Mouse (Mus musculus): Measurements from ENCODE around the gene Gm45213. TPM values are rescaled to one million over a fixed set of nuclear protein-coding genes. Genes with fewer than 3 reads are reported as not detected.

The Gm45213 gene
- total and polyA plus RNA-seq, 3 experiments = not detected

DNA sequence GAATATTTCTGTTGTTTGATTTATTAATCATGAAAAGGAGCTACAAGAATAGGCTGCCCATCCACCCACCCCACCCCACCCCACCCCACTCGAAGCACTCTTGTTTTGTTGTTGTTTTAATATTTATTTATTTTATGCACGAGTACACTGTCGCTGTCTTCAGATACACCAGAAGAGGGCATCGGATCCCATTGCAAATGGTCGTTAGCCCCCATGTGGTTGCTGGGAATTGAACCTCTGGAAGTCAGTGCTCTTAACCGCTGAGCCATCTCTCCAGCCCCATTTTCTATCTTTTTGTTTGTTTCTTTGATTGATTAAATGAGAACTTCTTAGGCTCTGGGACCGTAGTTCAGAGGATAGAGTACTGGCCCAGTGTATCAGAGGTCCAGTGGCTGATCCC, 64.5 kb downstream of the Gm45213 start:
- TF ChIP-seq TAL1 (conservative IDR thresholded peaks at IDR 0.05; ENCODE audit: low read depth, low read length) (no peak), POLR2AphosphoS5 (IDR thresholded peaks at IDR 0.05; ENCODE audit: insufficient replicate concordance, low read depth, low read length) (no peak), GATA1 (IDR thresholded peaks at IDR 0.05; ENCODE audit: borderline replicate concordance, low read length) (no peak), CTCF (IDR thresholded peaks at IDR 0.05; ENCODE audit: low read depth, low read length) (no peak), GATA2 (IDR thresholded peaks at IDR 0.05; ENCODE audit: borderline replicate concordance, low read depth, low read length) (no peak)
- Histone ChIP-seq H3K4me1 (ENCODE audit: insufficient read depth, low read depth, low read length) (peaks cover 49% of the 10 kb centered on the region), H3K4me3 (ENCODE audit: low read depth, low read length) (no peak overlapping the region), H3K36me3 (replicated peaks) (peaks cover 2% of the 10 kb centered on the region), H3K9me3 (replicated peaks) (no peaks in the 10 kb centered on the region), H3K27me3 (ENCODE audit: insufficient read depth, low read length) (peaks cover 33% of the 10 kb centered on the region)
- DNase-seq (ENCODE audit: low spot score) (no peak), ATAC-seq (ENCODE audit: extremely low read depth, insufficient number of reproducible peaks, low FRiP score, poor library complexity, severe bottlenecking) (no peak)

GRCm38 (mm10) chr7:66108961-66109854, 65.8 kb downstream of the Gm45213 start, which contains the start of gene Chsy1:
Gene Chsy1 (plus strand): TSS chr7:66109515.
- Histone ChIP-seq H3K4me3 (ENCODE audit: low read depth, low read length) (peak within 1 kb of the TSS; percentile 84), H3K9me3 (replicated peaks) (no peaks in the 10 kb centered on the region), H3K27me3 (ENCODE audit: insufficient read depth, low read length) (peaks cover 22% of the 10 kb centered on the region), H3K4me1 (ENCODE audit: insufficient read depth, low read depth, low read length) (peaks cover 59% of the 10 kb centered on the region), H3K36me3 (replicated peaks) (peaks cover 3% of the 10 kb centered on the region)
- ATAC-seq (ENCODE audit: extremely low read depth, insufficient number of reproducible peaks, low FRiP score, poor library complexity, severe bottlenecking) = 0 out of 2 replicates have a peak, but pooled peaks have one; percentile 16
- TF ChIP-seq GATA1 (IDR thresholded peaks at IDR 0.05; ENCODE audit: borderline replicate concordance, low read length) = no peak
- TF ChIP-seq TAL1 (conservative IDR thresholded peaks at IDR 0.05; ENCODE audit: low read depth, low read length) = no peak
- no peak for TF ChIP-seq POLR2AphosphoS5 (IDR thresholded peaks at IDR 0.05; ENCODE audit: insufficient replicate concordance, low read depth, low read length)
- no peak for TF ChIP-seq GATA2 (IDR thresholded peaks at IDR 0.05; ENCODE audit: borderline replicate concordance, low read depth, low read length)
- TF ChIP-seq CTCF (IDR thresholded peaks at IDR 0.05; ENCODE audit: low read depth, low read length) = no peak
- peak; percentile 81 for DNase-seq (ENCODE audit: low spot score)

DNA sequence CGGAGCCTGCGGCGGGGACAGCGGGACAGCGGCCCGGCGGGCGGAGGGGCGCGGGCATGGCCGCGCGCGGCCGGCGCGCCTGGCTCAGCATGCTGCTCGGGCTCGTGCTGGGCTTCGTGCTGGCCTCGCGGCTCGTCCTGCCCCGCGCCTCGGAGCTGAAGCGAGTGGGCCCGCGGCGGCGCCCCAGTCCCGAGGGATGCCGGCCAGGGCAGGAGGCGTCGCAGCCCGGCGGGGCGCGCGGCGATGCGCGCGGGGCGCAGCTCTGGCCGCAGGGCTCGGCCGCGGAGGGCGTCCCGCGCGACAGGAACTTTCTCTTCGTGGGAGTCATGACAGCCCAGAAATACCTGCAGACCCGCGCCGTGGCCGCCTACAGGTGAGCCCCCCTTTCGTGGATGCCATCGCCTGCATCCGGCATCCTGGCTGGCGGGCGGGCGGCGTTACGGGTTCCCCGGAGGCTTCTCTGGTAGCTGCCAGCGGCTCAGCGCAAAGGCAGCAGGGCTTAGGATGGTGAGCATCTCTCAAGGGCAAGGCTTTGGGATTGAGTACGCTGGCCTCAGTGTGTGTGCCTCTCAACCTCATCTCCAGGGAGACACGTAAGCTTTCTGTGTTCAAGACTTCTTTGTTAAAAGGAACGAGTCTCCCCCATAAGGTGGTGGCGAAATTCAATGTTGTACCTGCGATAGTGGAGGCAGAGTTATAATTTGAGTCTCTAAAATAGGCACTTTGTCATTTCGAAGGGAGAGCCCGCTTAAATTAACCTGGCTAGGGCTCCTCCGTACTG, 66.6 kb downstream of the Gm45213 start:
- ATAC-seq (ENCODE audit: extremely low read depth, insufficient number of reproducible peaks, low FRiP score, poor library complexity, severe bottlenecking) (no peak), DNase-seq (ENCODE audit: low spot score) (peak; percentile 33)
- no peak for TF ChIP-seq GATA1 (IDR thresholded peaks at IDR 0.05; ENCODE audit: borderline replicate concordance, low read length)
- TF ChIP-seq CTCF (IDR thresholded peaks at IDR 0.05; ENCODE audit: low read depth, low read length) = no peak
- TF ChIP-seq TAL1 (conservative IDR thresholded peaks at IDR 0.05; ENCODE audit: low read depth, low read length) = no peak
- TF ChIP-seq POLR2AphosphoS5 (IDR thresholded peaks at IDR 0.05; ENCODE audit: insufficient replicate concordance, low read depth, low read length) = no peak
- no peak for TF ChIP-seq GATA2 (IDR thresholded peaks at IDR 0.05; ENCODE audit: borderline replicate concordance, low read depth, low read length)
- Histone ChIP-seq H3K9me3 (replicated peaks) (no peaks in the 10 kb centered on the region), H3K4me1 (ENCODE audit: insufficient read depth, low read depth, low read length) (peaks cover 67% of the 10 kb centered on the region), H3K36me3 (replicated peaks) (peaks cover 11% of the 10 kb centered on the region), H3K27me3 (ENCODE audit: insufficient read depth, low read length) (peaks cover 18% of the 10 kb centered on the region), H3K4me3 (ENCODE audit: low read depth, low read length) (peak overlapping the region; percentile 84)

GRCm38 (mm10) chr7:66110636-66111112, 67.3 kb downstream of the Gm45213 start:
- Histone ChIP-seq H3K9me3 (replicated peaks) (no peaks in the 10 kb centered on the region), H3K27me3 (ENCODE audit: insufficient read depth, low read length) (peaks cover 12% of the 10 kb centered on the region), H3K36me3 (replicated peaks) (peaks cover 11% of the 10 kb centered on the region), H3K4me1 (ENCODE audit: insufficient read depth, low read depth, low read length) (peaks cover 74% of the 10 kb centered on the region), H3K4me3 (ENCODE audit: low read depth, low read length) (peak overlapping the region; percentile 84)
- no peak for ATAC-seq (ENCODE audit: extremely low read depth, insufficient number of reproducible peaks, low FRiP score, poor library complexity, severe bottlenecking)
- no peak for TF ChIP-seq CTCF (IDR thresholded peaks at IDR 0.05; ENCODE audit: low read depth, low read length)
- no peak for DNase-seq (ENCODE audit: low spot score)

DNA sequence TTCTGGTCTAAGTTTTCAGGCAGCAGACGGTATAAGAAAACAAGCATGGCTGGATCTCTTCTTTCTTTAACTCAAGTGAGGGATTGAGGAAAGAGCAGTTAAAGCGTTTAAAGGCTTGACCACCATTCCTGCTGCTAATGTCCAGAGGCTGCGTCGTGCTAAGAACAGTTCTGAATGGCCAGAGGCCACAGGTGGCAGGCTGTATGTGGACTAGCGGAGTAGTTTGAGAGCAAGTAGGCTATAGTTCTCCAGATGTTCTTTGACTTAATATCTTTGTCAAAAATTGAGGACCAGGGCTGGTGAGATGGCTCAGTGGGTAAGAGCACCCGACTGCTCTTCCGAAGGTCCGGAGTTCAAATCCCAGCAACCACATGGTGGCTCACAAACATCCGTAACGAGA, 67.8 kb downstream of the Gm45213 start:
- DNase-seq (ENCODE audit: low spot score) = no peak
- TF ChIP-seq GATA1 (IDR thresholded peaks at IDR 0.05; ENCODE audit: borderline replicate concordance, low read length) = no peak
- no peak for TF ChIP-seq GATA2 (IDR thresholded peaks at IDR 0.05; ENCODE audit: borderline replicate concordance, low read depth, low read length)
- TF ChIP-seq CTCF (IDR thresholded peaks at IDR 0.05; ENCODE audit: low read depth, low read length) = no peak
- TF ChIP-seq TAL1 (conservative IDR thresholded peaks at IDR 0.05; ENCODE audit: low read depth, low read length) = no peak
- TF ChIP-seq POLR2AphosphoS5 (IDR thresholded peaks at IDR 0.05; ENCODE audit: insufficient replicate concordance, low read depth, low read length) = no peak
- Histone ChIP-seq H3K27me3 (ENCODE audit: insufficient read depth, low read length) (peaks cover 10% of the 10 kb centered on the region), H3K4me3 (ENCODE audit: low read depth, low read length) (peak overlapping the region; percentile 84; the same call in 1 of the 2 replicates), H3K4me1 (ENCODE audit: insufficient read depth, low read depth, low read length) (peaks cover 79% of the 10 kb centered on the region), H3K36me3 (replicated peaks) (peaks cover 13% of the 10 kb centered on the region), H3K9me3 (replicated peaks) (no peaks in the 10 kb centered on the region)
- no peak for ATAC-seq (ENCODE audit: extremely low read depth, insufficient number of reproducible peaks, low FRiP score, poor library complexity, severe bottlenecking)

Other genes starting within 250 kb of the Gm45213 start
- not detected in 2 replicates for gene Pcsk6, start 181.9 kb upstream of the Gm45213 start, total RNA-seq (2014; fragmentation: Nextera tagmentation)
- gene Pcsk6, start 181.9 kb upstream of the Gm45213 start, total RNA-seq (2017) = 0.05 and 0.12 TPM in 2 replicates
- not detected in 2 replicates for gene Pcsk6, start 181.9 kb upstream of the Gm45213 start, polyA plus RNA-seq (2012)
- 92.9 and 116 TPM in 2 replicates for gene Snrpa1, start 15.4 kb downstream of the Gm45213 start, total RNA-seq (2014; fragmentation: Nextera tagmentation)
- gene Snrpa1, start 15.4 kb downstream of the Gm45213 start, total RNA-seq (2017) = 157 and 167 TPM in 2 replicates
- 130 and 151 TPM in 2 replicates for gene Snrpa1, start 15.4 kb downstream of the Gm45213 start, polyA plus RNA-seq (2012)
- gene Selenos, start 36.0 kb downstream of the Gm45213 start, total RNA-seq (2014; fragmentation: Nextera tagmentation) = 51.6 and 66.3 TPM in 2 replicates
- gene Selenos, start 36.0 kb downstream of the Gm45213 start, total RNA-seq (2017) = 51.9 and 53.3 TPM in 2 replicates
- gene Selenos, start 36.0 kb downstream of the Gm45213 start, polyA plus RNA-seq (2012) = 30.0 and 34.5 TPM in 2 replicates
- gene Chsy1, start 65.9 kb downstream of the Gm45213 start, total RNA-seq (2014; fragmentation: Nextera tagmentation) = 4.6 and 6.1 TPM in 2 replicates
- 7.1 and 7.3 TPM in 2 replicates for gene Chsy1, start 65.9 kb downstream of the Gm45213 start, total RNA-seq (2017)
- 2.0 and 2.4 TPM in 2 replicates for gene Chsy1, start 65.9 kb downstream of the Gm45213 start, polyA plus RNA-seq (2012)